Mouse (Mus musculus) MEL (cell line): Measurements from ENCODE around the gene Efhd2. TPM values are rescaled to one million over a fixed set of nuclear protein-coding genes. Genes with fewer than 3 reads are reported as not detected.

Experiments
- DNase-seq: peaks from one replicate; pipeline ENCODE4 v3.0.0; 2011; ENCODE audit warnings: low read depth, low spot score
- H3K27ac ChIP-seq: 2 replicates; pipeline ENCODE4 v1.5.1; 2012; ENCODE audit warnings: low read depth, mild to moderate bottlenecking, control low read depth, low read length, moderate library complexity; ENCODE audit not compliant: control insufficient read depth
- H3K27me3 ChIP-seq, 2 experiments: fragments of 150-350 bp in 1 of 2; sonication (generic) in 1 of 2; 2 replicates each; pipeline ENCODE4 v1.6.1; 2012; ENCODE audit warnings: low read length in 2 of 2, mild to moderate bottlenecking in 2 of 2, improper control_type of control experiment in 1 of 2, moderate library complexity in 1 of 2; ENCODE audit not compliant: insufficient read depth in 2 of 2, control insufficient read depth in 1 of 2
- H3K36me3 ChIP-seq, 2 experiments: 2 replicates each; pipeline ENCODE4 v1.6.1; 2012 to 2014; ENCODE audit warnings: low read length in 2 of 2, improper control_type of control experiment in 1 of 2, inconsistent platforms in 1 of 2, mild to moderate bottlenecking in 1 of 2; ENCODE audit not compliant: insufficient read depth in 2 of 2, control insufficient read depth in 1 of 2
- H3K4me1 ChIP-seq, 2 experiments: fragments of 150-350 bp in 1 of 2; sonication (generic) in 1 of 2; 2 replicates each; pipeline ENCODE4 v1.6.1; 2012; ENCODE audit warnings: low read length in 2 of 2, improper control_type of control experiment in 1 of 2, mild to moderate bottlenecking in 1 of 2; ENCODE audit not compliant: insufficient read depth in 2 of 2, control insufficient read depth in 1 of 2
- H3K4me3 ChIP-seq, 2 experiments: fragments of 150-350 bp in 1 of 2; sonication (generic) in 1 of 2; 2 replicates each; pipeline ENCODE4 v1.5.1; 2012; ENCODE audit warnings: low read depth in 2 of 2, low read length in 2 of 2, mild to moderate bottlenecking in 2 of 2, moderate library complexity in 2 of 2, control low read depth in 1 of 2, improper control_type of control experiment in 1 of 2; ENCODE audit not compliant: control insufficient read depth in 1 of 2, insufficient read depth in 1 of 2
- H3K79me2 ChIP-seq: 2 replicates; pipeline ENCODE4 v1.6.1; 2012; ENCODE audit warnings: mild to moderate bottlenecking, low read length, moderate library complexity; ENCODE audit not compliant: control insufficient read depth, poor library complexity, insufficient read depth
- H3K9ac ChIP-seq: 2 replicates; pipeline ENCODE4 v1.6.1; 2012; ENCODE audit warnings: low read depth, mild to moderate bottlenecking, control low read depth, low read length, moderate library complexity; ENCODE audit not compliant: control insufficient read depth, poor library complexity, severe bottlenecking
- H3K9me3 ChIP-seq: fragments of 150-350 bp; sonication (generic); replicated peaks from 2 replicates; pipeline ENCODE4 v1.6.1; 2012; ENCODE audit warnings: mild to moderate bottlenecking, low read length, improper control_type of control experiment, moderate library complexity; ENCODE audit not compliant: insufficient read depth
- CHD2 ChIP-seq: IDR thresholded peaks from 2 replicates; pipeline ENCODE4 v1.6.1; 2011; ENCODE audit warnings: low read length, improper control_type of control experiment
- CTCF ChIP-seq, 3 experiments: IDR thresholded peaks in 2 of 3; conservative IDR thresholded peaks in 1 of 3; 2 replicates each; pipeline ENCODE4 v1.5.1; 2011 to 2012; ENCODE audit warnings: low read length in 3 of 3, low read depth in 2 of 3, mild to moderate bottlenecking in 2 of 3, improper control_type of control experiment in 1 of 3, inconsistent platforms in 1 of 3, mixed read lengths in 1 of 3, moderate library complexity in 1 of 3; ENCODE audit not compliant: control insufficient read depth in 1 of 3, insufficient read depth in 1 of 3, poor library complexity in 1 of 3, severe bottlenecking in 1 of 3
- ELF1 ChIP-seq: IDR thresholded peaks from 2 replicates; pipeline ENCODE4 v1.6.1; 2014; ENCODE audit warnings: low read depth, mild to moderate bottlenecking, inconsistent platforms, low read length, improper control_type of control experiment, moderate library complexity
- ETS1 ChIP-seq: IDR thresholded peaks from 2 replicates; pipeline ENCODE4 v1.6.1; 2012; ENCODE audit warnings: low read depth, mild to moderate bottlenecking, inconsistent platforms, low read length, improper control_type of control experiment, moderate library complexity
- GABPA ChIP-seq: IDR thresholded peaks from 2 replicates; pipeline ENCODE4 v1.6.1; 2012; ENCODE audit warnings: low read depth, mild to moderate bottlenecking, inconsistent platforms, low read length, improper control_type of control experiment, moderate library complexity
- GATA1 ChIP-seq: IDR thresholded peaks from 2 replicates; pipeline ENCODE4 v1.6.1; 2011; ENCODE audit warnings: low read depth, low read length, improper control_type of control experiment
- HCFC1 ChIP-seq: IDR thresholded peaks from 2 replicates; pipeline ENCODE4 v1.6.1; 2012; ENCODE audit warnings: low read depth, mild to moderate bottlenecking, inconsistent platforms, low read length, improper control_type of control experiment, moderate library complexity
- JUND ChIP-seq: IDR thresholded peaks from 2 replicates; pipeline ENCODE4 v1.6.1; 2011; ENCODE audit warnings: low read depth, mild to moderate bottlenecking, improper control_type of control experiment, low read length
- KAT2A ChIP-seq: conservative IDR thresholded peaks from 2 replicates; pipeline ENCODE4 v1.6.1; 2012; ENCODE audit warnings: low read depth, low read length, improper control_type of control experiment, inconsistent platforms
- MAFK ChIP-seq: IDR thresholded peaks from 2 replicates; pipeline ENCODE4 v1.6.1; 2011; ENCODE audit warnings: low read depth, mild to moderate bottlenecking, low read length, improper control_type of control experiment, borderline replicate concordance
- MAX ChIP-seq: IDR thresholded peaks from 2 replicates; pipeline ENCODE4 v1.6.1; 2011; ENCODE audit warnings: low read length, improper control_type of control experiment
- MXI1 ChIP-seq: IDR thresholded peaks from 2 replicates; pipeline ENCODE4 v1.6.1; 2011; ENCODE audit warnings: mild to moderate bottlenecking, low read depth, low read length, improper control_type of control experiment
- MYB ChIP-seq: IDR thresholded peaks from 2 replicates; pipeline ENCODE4 v1.6.1; 2011; ENCODE audit warnings: mild to moderate bottlenecking, low read depth, low read length, improper control_type of control experiment
- MYC ChIP-seq: IDR thresholded peaks from 2 replicates; pipeline ENCODE4 v1.6.1; 2011; ENCODE audit warnings: low read depth, mild to moderate bottlenecking, low read length, improper control_type of control experiment, moderate library complexity
- NELFE ChIP-seq: IDR thresholded peaks from 2 replicates; pipeline ENCODE4 v1.6.1; 2011; ENCODE audit warnings: low read depth, low read length, improper control_type of control experiment
- NRF1 ChIP-seq: IDR thresholded peaks from 2 replicates; pipeline ENCODE4 v1.6.1; 2014; ENCODE audit warnings: low read depth, mild to moderate bottlenecking, inconsistent platforms, low read length, improper control_type of control experiment, moderate library complexity; ENCODE audit not compliant: poor library complexity, insufficient read depth, severe bottlenecking
- POLR2A ChIP-seq, 2 experiments: IDR thresholded peaks; 2 replicates each; pipeline ENCODE4 v1.6.1; 2011 to 2012; ENCODE audit warnings: low read length in 2 of 2, mild to moderate bottlenecking in 2 of 2, control low read depth in 1 of 2, improper control_type of control experiment in 1 of 2, low read depth in 1 of 2, moderate library complexity in 1 of 2; ENCODE audit not compliant: control insufficient read depth in 1 of 2, insufficient read depth in 1 of 2, poor library complexity in 1 of 2
- POLR2AphosphoS2 ChIP-seq: IDR thresholded peaks from 2 replicates; pipeline ENCODE4 v1.6.1; 2011; ENCODE audit warnings: low read length, improper control_type of control experiment
- RAD21 ChIP-seq: IDR thresholded peaks from 2 replicates; pipeline ENCODE4 v1.6.1; 2011; ENCODE audit warnings: mild to moderate bottlenecking, low read depth, low read length, improper control_type of control experiment
- RCOR1 ChIP-seq: IDR thresholded peaks from 2 replicates; pipeline ENCODE4 v1.6.1; 2012; ENCODE audit warnings: low read depth, mild to moderate bottlenecking, inconsistent platforms, low read length, improper control_type of control experiment
- SIN3A ChIP-seq: IDR thresholded peaks from 2 replicates; pipeline ENCODE4 v1.6.1; 2012; ENCODE audit warnings: low read length, improper control_type of control experiment, inconsistent platforms
- SMC3 ChIP-seq: IDR thresholded peaks from 2 replicates; pipeline ENCODE4 v1.6.1; 2011; ENCODE audit warnings: low read depth, low read length, improper control_type of control experiment
- TAL1 ChIP-seq: IDR thresholded peaks from 2 replicates; pipeline ENCODE4 v1.6.1; 2012; ENCODE audit warnings: mild to moderate bottlenecking, inconsistent platforms, low read length, moderate library complexity, mixed read lengths
- TCF12 ChIP-seq: IDR thresholded peaks from 2 replicates; pipeline ENCODE4 v1.6.1; 2014; ENCODE audit warnings: low read depth, mild to moderate bottlenecking, inconsistent platforms, low read length, improper control_type of control experiment, moderate library complexity
- UBTF ChIP-seq: IDR thresholded peaks from 2 replicates; pipeline ENCODE4 v1.6.1; 2012; ENCODE audit warnings: low read depth, mild to moderate bottlenecking, inconsistent platforms, low read length, improper control_type of control experiment, moderate library complexity, borderline replicate concordance; ENCODE audit not compliant: insufficient read depth
- USF2 ChIP-seq, 2 experiments: IDR thresholded peaks; 2 replicates each; pipeline ENCODE4 v1.6.1; 2011 to 2012; ENCODE audit warnings: improper control_type of control experiment in 2 of 2, low read length in 2 of 2, borderline replicate concordance in 1 of 2, inconsistent platforms in 1 of 2, low read depth in 1 of 2, mild to moderate bottlenecking in 1 of 2; ENCODE audit not compliant: insufficient read depth in 1 of 2
- ZC3H11A ChIP-seq: IDR thresholded peaks from 2 replicates; pipeline ENCODE4 v1.6.1; 2012; ENCODE audit warnings: low read depth, mild to moderate bottlenecking, inconsistent platforms, low read length, improper control_type of control experiment
- ZKSCAN1 ChIP-seq: IDR thresholded peaks from 2 replicates; pipeline ENCODE4 v1.6.1; 2012; ENCODE audit warnings: low read depth, mild to moderate bottlenecking, inconsistent platforms, low read length, improper control_type of control experiment, moderate library complexity
- ZMIZ1 ChIP-seq: IDR thresholded peaks from 2 replicates; pipeline ENCODE4 v1.6.1; 2012; ENCODE audit warnings: low read depth, mild to moderate bottlenecking, inconsistent platforms, low read length, improper control_type of control experiment, moderate library complexity
- polyA plus RNA-seq, 2 experiments: library from polyadenylated mRNA; stranded (reverse) in 1 of 2; unstranded in 1 of 2; fragments of >175 nt in 1 of 2; fragments of >200 nt in 1 of 2; gene quantifications; 2 replicates each; pipeline versions ENCODE4 v1.2.1 to v1.2.4; 2012; ENCODE audit warnings: low replicate concordance in 2 of 2, low read depth in 1 of 2; ENCODE audit not compliant: insufficient read length in 2 of 2, insufficient read depth in 1 of 2, missing spikeins in 1 of 2
- total RNA-seq: library from RNA; depleted of rRNA; stranded (reverse); fragments of 300-350 nt; gene quantifications from 2 replicates; pipeline ENCODE4 v1.2.3, GENCODE M21; 2012

Efhd2 gene
- total and polyA plus RNA-seq, 3 experiments: 32.4 to 79.1 TPM; not detected in 1

GRCm38 (mm10) chr4:141853437-141853836 is 21.3 kb downstream of the Efhd2 start:
- H3K79me2 ChIP-seq: no peaks in the 10 kb centered on the region
- DNase-seq: peak; percentile 49
- no peak for TF ChIP-seq USF2 (IDR thresholded peaks at IDR 0.05; ENCODE audit: borderline replicate concordance in 1 of 2, insufficient read depth in 1 of 2, low read depth in 1 of 2, low read length in 2 of 2)
- 0 out of 2 replicates have a peak, but pooled peaks have one; percentile 29 for TF ChIP-seq ZC3H11A
- peak; percentile 40 for TF ChIP-seq RAD21
- no peak for TF ChIP-seq HCFC1
- no peak for TF ChIP-seq ZMIZ1
- TF ChIP-seq UBTF: no peak
- no peak for TF ChIP-seq MYC
- no peak for TF ChIP-seq KAT2A
- TF ChIP-seq CTCF (IDR thresholded peaks at IDR 0.05 in 2 of 3, conservative IDR thresholded peaks at IDR 0.05 in 1 of 3; ENCODE audit: control insufficient read depth in 1 of 3, insufficient read depth in 1 of 3, low read depth in 2 of 3, low read length in 3 of 3, poor library complexity in 1 of 3, severe bottlenecking in 1 of 3): peak; percentile 30 to 54 (median 52)
- peak; percentile 62 for TF ChIP-seq SMC3
- TF ChIP-seq MAX: no peak
- TF ChIP-seq NELFE: no peak
- TF ChIP-seq GABPA: no peak
- no peak for TF ChIP-seq RCOR1
- no peaks in the 10 kb centered on the region for H3K9me3 ChIP-seq
- H3K4me1 ChIP-seq: no peaks in the 10 kb centered on the region
- no peak overlapping the region for H3K4me3 ChIP-seq
- H3K27ac ChIP-seq: no peak overlapping the region
- no peak overlapping the region for H3K9ac ChIP-seq
- H3K27me3 ChIP-seq: no peaks in the 10 kb centered on the region
- H3K36me3 ChIP-seq: no peaks in the 10 kb centered on the region

GRCm38 (mm10) chr4:141845999-141846398 is 28.7 kb downstream of the Efhd2 start, which contains the start of gene Ctrc:
TSS of gene Ctrc (minus strand) at chr4:141846359.
- Histone ChIP-seq H3K27ac (no peak within 1 kb of the TSS), H3K4me1 (no peaks in the 10 kb centered on the region), H3K9me3 (no peaks in the 10 kb centered on the region), H3K27me3 (no peaks in the 10 kb centered on the region; a peak in 1 of 4 replicates), H3K4me3 (no peak within 1 kb of the TSS), H3K79me2 (no peaks in the 10 kb centered on the region), H3K36me3 (no peaks in the 10 kb centered on the region), H3K9ac (no peak within 1 kb of the TSS)
- DNase-seq: no peak
- no peak for TF ChIP-seq SIN3A
- TF ChIP-seq GATA1: no peak
- TF ChIP-seq TCF12: no peak
- no peak for TF ChIP-seq MAX
- TF ChIP-seq ZKSCAN1: no peak
- no peak for TF ChIP-seq POLR2A (IDR thresholded peaks at IDR 0.05; ENCODE audit: control insufficient read depth in 1 of 2, insufficient read depth in 1 of 2, low read depth in 1 of 2, low read length in 2 of 2, poor library complexity in 1 of 2)
- TF ChIP-seq CHD2: no peak
- no peak for TF ChIP-seq MXI1
- no peak for TF ChIP-seq MAFK
- no peak for TF ChIP-seq ELF1
- no peak for TF ChIP-seq SMC3
- TF ChIP-seq ETS1: no peak
- no peak for TF ChIP-seq POLR2AphosphoS2
- TF ChIP-seq TAL1: no peak
- TF ChIP-seq JUND: no peak
- TF ChIP-seq MYB: no peak
- TF ChIP-seq UBTF: no peak
- TF ChIP-seq MYC: no peak
- no peak for TF ChIP-seq RCOR1
- no peak for TF ChIP-seq NRF1
